Mouse (Mus musculus): ENCODE results near the gene Tmem248.

GRCm38 (mm10) chr5:130181740-130182540 lies 34.9 kb upstream of the Tmem248 start:
- TF ChIP-seq CTCF (IDR thresholded peaks at IDR 0.05; ENCODE audit: low read depth, low read length) (no peak), POLR2A (IDR thresholded peaks at IDR 0.05; ENCODE audit: borderline replicate concordance, low read depth, low read length) (no peak)
